In the genomic region with DNA sequence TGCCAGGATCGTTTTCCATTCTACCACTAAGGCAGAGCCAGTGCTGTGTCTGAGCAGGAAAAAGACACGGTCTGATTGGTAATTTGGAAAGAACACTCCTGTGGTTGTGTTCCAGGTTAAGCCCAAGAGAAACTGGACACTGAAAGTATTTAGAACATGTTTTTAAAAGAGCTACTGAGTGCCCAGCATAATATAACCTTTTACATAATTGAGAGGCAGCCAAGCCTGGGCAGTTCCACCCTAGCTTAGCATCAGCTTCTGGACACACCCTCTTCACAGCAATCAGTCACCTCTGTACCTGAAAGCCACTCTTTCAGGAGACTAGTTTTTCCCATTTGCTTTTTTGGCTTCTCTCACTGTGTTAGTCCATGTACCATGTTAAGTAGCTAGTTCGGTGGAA, we compare ENCODE assay signal across 14 mouse cellular contexts.
DNase-seq lines count a peak whose midpoint lies in the region; ATAC-seq and TF ChIP-seq lines count a peak whose summit lies in the region.
"Had no signal": no experiment of that assay in that cellular context is flagged by ENCODE, and none has a peak within 500 bp of the region (broad histone marks: within the 10 kb centered on the region; RNA-seq: fewer than 3 reads in every experiment).

No protein-coding gene starts in this region.

- peak; percentile 29 for DNase-seq in gastrocnemius, postnatal 25 days
- DNase-seq in gastrocnemius, postnatal 4 days (ENCODE audit: low spot score in 2 of 2) = no peak
- DNase-seq in liver, adult 2 months (ENCODE audit: extremely low read depth, low read depth, low spot score) = peak; percentile 94
- DNase-seq in liver = no peak
- peak; percentile 80 for DNase-seq in fat pad, adult 2 months (ENCODE audit: extremely low read depth, low read depth, low spot score)
- peak; percentile 67 for DNase-seq in kidney, postnatal 14 days
- DNase-seq: cerebellum, adult 2 months; thymus, adult 18-20 months had no signal

- no peaks in the 10 kb centered on the region for H3K79me2 ChIP-seq in liver, adult 2 months (ENCODE audit: control insufficient read depth, insufficient read depth, low read length)

- peak overlapping the region; percentile 36 for H3K27ac ChIP-seq in liver, adult 2 months (replicated peaks; ENCODE audit: insufficient read depth, low read depth, low read length)
- no peak overlapping the region for H3K27ac ChIP-seq in midbrain, embryonic 16.5 days (ENCODE audit: low read length)
- H3K27ac ChIP-seq: hindbrain, embryonic 13.5 days; lung, embryonic 15.5 days; midbrain, embryonic 10.5 days had no signal

- 20% methylated on average over 3 of the region's 3 CpGs for WGBS in liver, adult 2 months
- 90% methylated on average over 3 of the region's 3 CpGs for WGBS in midbrain, embryonic 16.5 days

- TF ChIP-seq POLR2A in liver, adult 2 months (IDR thresholded peaks at IDR 0.05; ENCODE audit: extremely low read depth, insufficient read depth, low read length) = no peak

- TF ChIP-seq CTCF in liver, adult 2 months (IDR thresholded peaks at IDR 0.05; ENCODE audit: low read depth, low read length) = no peak

- no peaks in the 10 kb centered on the region for H3K27me3 ChIP-seq in liver, adult 2 months (ENCODE audit: control insufficient read depth, insufficient read depth, low read length)
- H3K27me3 ChIP-seq in midbrain, embryonic 16.5 days (ENCODE audit: control insufficient read depth, insufficient read depth, low read depth, low read length) = no peaks in the 10 kb centered on the region
- H3K27me3 ChIP-seq: hindbrain, embryonic 13.5 days; lung, embryonic 15.5 days had no signal

- H3K9ac ChIP-seq in liver, adult 2 months (ENCODE audit: low read depth, low read length) = no peak overlapping the region
- H3K9ac ChIP-seq in midbrain, embryonic 16.5 days (ENCODE audit: low read depth, low read length) = no peak overlapping the region
- H3K9ac ChIP-seq: hindbrain, embryonic 13.5 days; lung, embryonic 15.5 days had no signal

- no peaks in the 10 kb centered on the region for H3K9me3 ChIP-seq in midbrain, embryonic 16.5 days (replicated peaks; ENCODE audit: control insufficient read depth, low read length, poor library complexity, severe bottlenecking)
- H3K9me3 ChIP-seq: hindbrain, embryonic 13.5 days; lung, embryonic 15.5 days; midbrain, embryonic 10.5 days had no signal

- H3K4me2 ChIP-seq in midbrain, embryonic 16.5 days (ENCODE audit: low read length) = no peak overlapping the region
- H3K4me2 ChIP-seq: hindbrain, embryonic 13.5 days; lung, embryonic 15.5 days had no signal

- ATAC-seq in midbrain, embryonic 16.5 days = no peak
- ATAC-seq: forebrain, embryonic 14.5 days; intestine, embryonic 16.5 days had no signal

- H3K4me1 ChIP-seq in liver, adult 2 months (ENCODE audit: control insufficient read depth, insufficient read depth, low read length) = peaks cover 15% of the 10 kb centered on the region; the same call in 1 of the 2 replicates
- H3K4me1 ChIP-seq in midbrain, embryonic 16.5 days (ENCODE audit: control insufficient read depth, insufficient read depth, low read length) = no peaks in the 10 kb centered on the region
- H3K4me1 ChIP-seq: hindbrain, embryonic 13.5 days; lung, embryonic 15.5 days had no signal

- H3K4me3 ChIP-seq in liver, adult 2 months (ENCODE audit: insufficient read depth, low read depth, low read length) = no peak overlapping the region
- H3K4me3 ChIP-seq in midbrain, embryonic 16.5 days (ENCODE audit: low read depth, low read length) = no peak overlapping the region
- H3K4me3 ChIP-seq: hindbrain, embryonic 13.5 days; lung, embryonic 15.5 days; midbrain, embryonic 10.5 days had no signal

- no peaks in the 10 kb centered on the region for H3K36me3 ChIP-seq in liver, adult 2 months (ENCODE audit: control insufficient read depth, insufficient read depth, low read length)
- no peaks in the 10 kb centered on the region for H3K36me3 ChIP-seq in midbrain, embryonic 16.5 days (ENCODE audit: control insufficient read depth, insufficient read depth, low read length)
- H3K36me3 ChIP-seq: hindbrain, embryonic 13.5 days; lung, embryonic 15.5 days; midbrain, embryonic 10.5 days had no signal

Comparison
In these comparisons a context has a peak if more than half of its experiments do, and no peak if none do; other contexts are left out.
1. DNase-seq: peak in gastrocnemius, postnatal 25 days (single experiment), liver, adult 2 months (single experiment), fat pad, adult 2 months (single experiment) and kidney, postnatal 14 days (single experiment); none in gastrocnemius, postnatal 4 days (0 of 2) and liver (single experiment).